Mouse (Mus musculus) frontal cortex, adult 2 months (tissue): ENCODE data around the gene Hmgb1. TPM values are rescaled to one million over a fixed set of nuclear protein-coding genes. Genes with fewer than 3 reads are reported as not detected.

Experiments used
- DNase-seq, 2 experiments: peaks; one replicate each; pipeline ENCODE4 v3.0.0; 2022; ENCODE audit warnings: low spot score in 1 of 2; ENCODE audit errors: extremely low spot score in 1 of 2
- polyA plus RNA-seq: library from polyadenylated mRNA; depleted of rRNA; stranded (reverse); fragments of >200 nt; gene quantifications from 2 replicates; pipeline ENCODE4 v1.2.3, GENCODE M21; 2012

Gene Hmgb1
- polyA plus RNA-seq, 1 experiment: 214 TPM

DNA sequence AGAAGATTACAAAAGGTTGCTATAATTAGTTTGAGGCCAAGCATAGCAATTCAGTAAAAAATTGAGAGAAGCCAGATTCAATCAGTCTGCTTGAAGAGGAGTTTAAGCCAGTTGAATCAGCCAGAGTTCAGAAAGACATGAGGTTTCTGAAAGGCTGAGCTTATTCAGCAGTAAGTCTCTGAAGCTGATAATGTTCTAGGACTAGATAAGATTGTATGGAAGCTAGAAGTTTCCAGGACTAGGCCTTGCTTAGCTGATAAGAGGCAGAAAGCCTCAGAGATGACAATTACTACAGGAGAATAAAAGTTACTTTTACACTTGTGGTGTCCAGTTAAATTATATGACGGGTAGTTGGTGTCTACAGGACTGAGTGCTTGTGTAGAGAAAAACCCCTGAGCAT, 5.9 kb upstream of the Hmgb1 start:
- DNase-seq: no peak

DNA sequence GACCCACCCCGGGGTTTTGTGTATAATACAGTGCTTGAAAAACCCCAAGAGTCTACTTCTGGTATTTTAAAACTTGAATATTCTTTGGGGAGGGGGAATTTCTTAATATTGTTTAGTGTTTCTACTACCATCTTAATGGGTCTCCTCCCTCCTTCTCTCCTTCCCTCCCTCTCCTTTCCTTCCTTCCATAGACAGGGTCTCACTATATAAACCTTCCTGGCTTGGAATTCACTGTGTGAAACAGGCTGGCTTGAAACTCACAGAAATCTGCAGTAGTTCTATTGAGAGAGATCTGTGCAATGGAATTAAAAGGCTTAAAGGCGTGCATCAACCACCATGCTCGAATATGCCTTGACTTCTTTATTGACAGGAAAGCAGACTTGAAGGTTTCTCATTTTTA, 1.5 kb upstream of the Hmgb1 start:
- DNase-seq: no peak

GRCm38 (mm10) chr5:149184844-149185186, 526 bp upstream of the Hmgb1 start:
- DNase-seq: peak in 1 of 2 experiments; percentile 50

DNA sequence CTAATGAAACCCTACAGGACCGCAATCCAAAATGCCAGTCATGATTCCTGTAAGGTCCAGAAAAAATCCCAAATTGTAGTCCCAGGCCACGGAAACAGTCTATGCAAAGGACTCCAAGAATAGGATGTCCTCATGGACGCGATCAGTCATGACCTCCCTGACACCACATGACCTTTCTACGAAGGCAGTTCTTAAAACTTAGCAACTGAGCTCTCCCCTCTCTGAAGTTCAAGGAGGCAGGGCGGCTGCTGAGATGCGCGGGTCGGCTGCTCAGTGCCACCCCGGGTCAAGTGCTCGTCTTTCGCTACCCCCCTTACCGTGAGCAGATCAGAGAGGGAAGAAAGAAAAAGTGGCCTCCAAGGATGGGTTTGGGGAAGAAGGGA, 577 bp downstream of the Hmgb1 start:
- no peak for DNase-seq

GRCm38 (mm10) chr5:149183122-149183521, 1.2 kb downstream of the Hmgb1 start:
- DNase-seq: no peak

DNA sequence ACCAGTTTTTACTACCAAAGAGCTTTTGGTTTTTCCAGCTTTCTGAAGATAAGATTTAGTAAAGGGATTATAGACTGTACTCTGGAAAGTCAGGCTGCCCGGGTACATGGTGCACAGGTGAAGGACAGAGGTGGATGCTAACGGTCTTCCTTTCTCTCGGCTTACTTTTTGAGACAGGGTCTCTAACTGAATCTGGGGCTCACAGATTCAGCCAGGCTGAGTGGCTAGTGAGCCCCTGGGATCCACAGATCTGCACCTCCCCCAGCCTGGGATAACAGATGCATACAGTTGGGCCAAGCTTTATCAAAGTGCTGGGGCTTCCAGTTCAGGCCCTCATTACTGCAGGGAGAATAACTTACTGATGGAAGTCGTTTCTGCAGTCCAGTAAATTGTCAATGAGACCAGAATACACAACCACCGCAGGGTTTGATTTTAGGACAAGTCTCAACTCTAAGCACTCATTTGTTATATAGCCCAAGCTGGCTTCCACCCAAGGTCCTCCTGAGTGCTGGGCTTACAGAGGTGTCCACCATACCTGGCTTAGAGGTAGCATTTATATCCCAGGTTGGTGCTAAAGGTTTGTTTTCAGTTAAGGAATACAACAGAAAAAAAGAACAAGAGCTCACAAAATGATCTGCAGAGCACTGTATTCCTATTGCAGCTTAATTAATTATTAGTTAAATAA, 2.0 kb downstream of the Hmgb1 start:
- no peak for DNase-seq

DNA sequence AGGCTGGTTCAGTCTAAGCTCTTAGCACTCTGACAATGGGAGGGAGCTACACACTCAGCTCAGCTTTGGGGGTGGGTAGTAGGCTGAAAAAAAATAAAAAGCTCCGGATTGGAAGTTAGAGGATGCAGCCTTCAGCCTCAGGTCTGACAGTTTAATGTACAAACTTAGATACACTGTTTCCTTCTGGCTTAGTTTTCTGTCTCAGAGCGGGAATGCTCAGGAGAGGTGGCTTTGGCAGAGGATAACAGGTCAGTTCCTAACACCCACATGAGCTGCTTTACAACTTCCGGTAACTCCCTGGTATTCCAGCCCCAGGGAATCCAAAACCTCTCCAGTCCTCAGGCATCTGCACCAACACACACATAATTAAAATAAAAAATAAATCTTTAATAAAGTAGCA, 4.5 kb downstream of the Hmgb1 start:
- DNase-seq: no peak

GRCm38 (mm10) chr5:149178095-149178494, 6.2 kb downstream of the Hmgb1 start:
- DNase-seq: no peak

DNA sequence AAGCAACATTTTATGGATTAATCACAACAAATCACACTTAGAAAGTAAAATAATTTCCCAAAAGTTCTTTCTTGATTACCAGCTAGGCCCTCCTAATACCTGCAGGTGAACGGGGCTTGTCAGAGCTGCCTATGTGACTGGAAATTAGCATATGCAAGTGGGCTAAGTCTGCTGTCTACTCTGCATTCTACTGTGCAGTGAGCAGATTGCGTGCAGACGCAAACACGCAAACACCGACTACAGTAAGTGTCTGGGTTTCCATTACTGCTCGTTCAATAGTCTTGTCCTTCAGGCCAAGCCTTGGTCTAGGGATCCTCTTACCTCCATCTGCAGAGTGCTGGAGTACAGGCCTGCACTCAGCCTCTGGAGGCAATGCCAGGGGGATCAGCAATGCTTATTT, 8.6 kb downstream of the Hmgb1 start:
- no peak for DNase-seq

DNA sequence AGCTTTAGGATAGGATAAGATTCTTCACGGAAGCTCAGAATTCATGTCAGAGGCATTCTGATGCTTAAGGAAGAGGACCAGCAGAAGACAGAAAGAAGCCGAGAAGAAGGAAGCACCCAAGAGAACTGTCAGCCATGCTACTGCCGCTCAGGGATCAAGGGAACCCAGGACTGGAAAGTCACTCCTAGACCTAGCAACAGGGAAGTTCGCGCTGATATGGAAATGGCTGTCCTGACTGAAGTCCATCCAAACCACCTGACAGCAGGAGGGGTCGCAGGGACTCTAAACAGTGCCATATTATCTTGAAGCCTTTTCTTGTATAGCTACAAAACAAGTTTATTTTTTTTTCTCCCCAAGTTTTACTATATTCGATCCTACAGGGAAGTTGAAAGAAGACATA, 9.8 kb downstream of the Hmgb1 start:
- no peak for DNase-seq

DNA sequence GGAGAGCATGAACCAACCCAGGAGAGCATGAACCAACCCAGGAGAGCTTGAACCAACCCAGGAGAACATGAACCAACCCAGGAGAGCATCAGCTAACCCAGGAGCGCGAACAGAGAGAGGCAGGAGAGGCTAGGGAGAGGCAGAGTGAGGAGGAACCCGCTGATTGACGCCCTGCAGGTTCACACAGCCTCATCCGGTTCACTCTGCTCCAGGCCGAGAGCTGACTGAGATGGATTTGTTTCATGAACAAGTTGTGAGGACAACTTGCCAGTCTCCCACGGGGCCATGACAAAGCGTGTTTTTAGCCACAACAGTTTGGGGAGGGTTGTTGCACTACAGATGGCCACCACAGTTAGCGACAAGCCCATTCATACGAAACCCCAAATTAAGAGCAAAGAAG, 12.0 kb downstream of the Hmgb1 start:
- no peak for DNase-seq

DNA sequence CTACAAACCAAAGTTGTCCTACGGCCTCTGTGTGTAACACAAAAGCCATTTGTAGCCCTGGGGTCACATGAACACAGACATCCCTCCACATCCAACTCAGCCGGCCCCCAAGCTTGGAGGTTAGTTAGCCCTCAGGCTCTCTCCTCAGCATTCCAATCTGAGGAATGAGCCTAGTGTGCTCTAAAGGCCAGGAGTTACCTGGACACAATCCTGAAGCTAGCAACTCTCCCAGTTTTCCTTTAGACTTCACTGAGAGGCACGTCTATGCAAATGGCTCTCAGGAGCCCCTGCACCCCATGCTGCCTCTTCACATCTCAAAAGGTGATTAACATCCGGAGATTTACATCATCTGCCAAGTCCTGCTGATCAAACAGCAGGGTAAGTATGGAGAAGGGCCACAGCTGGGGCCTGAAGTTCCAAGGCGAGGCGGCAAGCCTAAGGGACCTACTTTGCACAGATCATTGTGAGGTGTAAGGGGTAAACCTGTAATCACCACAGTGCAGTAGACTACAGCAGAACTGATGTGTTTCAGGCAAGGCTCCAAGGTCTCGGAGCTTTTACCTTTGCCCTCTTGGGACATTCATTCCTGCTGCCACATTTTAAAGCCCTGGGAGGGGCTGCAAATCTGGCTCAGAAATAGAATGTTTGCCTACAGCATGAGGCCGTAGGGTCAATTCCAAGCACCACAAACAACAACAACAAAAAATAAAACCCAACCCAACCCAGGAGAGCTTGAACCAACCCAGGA, 13.3 kb downstream of the Hmgb1 start:
- DNase-seq: no peak

- DNase-seq: peak in 1 of 2 experiments; percentile 73
These were observed 15.5 kb downstream of the Hmgb1 start for GRCm38 (mm10) chr5:149168816-149169215.

DNA sequence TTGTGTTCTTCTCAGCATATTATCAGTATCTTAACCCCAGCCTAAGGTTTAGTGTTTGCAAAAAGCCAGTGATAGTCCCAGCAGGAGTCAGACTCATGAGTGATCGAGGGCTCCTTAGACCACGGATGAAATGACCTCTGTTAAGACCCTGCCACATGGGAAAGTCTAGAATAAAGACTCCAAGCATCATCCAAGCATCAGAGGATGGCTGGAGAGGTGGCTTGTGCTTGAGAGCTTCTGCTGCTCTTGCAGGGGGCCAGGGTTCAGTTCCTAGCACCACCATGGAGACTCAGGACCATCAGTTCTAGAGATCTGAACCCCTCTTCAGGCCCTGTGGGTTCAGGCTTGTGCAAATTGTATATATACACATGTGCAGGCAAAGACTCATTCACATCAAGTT, 16.2 kb downstream of the Hmgb1 start:
- no peak for DNase-seq

DNA sequence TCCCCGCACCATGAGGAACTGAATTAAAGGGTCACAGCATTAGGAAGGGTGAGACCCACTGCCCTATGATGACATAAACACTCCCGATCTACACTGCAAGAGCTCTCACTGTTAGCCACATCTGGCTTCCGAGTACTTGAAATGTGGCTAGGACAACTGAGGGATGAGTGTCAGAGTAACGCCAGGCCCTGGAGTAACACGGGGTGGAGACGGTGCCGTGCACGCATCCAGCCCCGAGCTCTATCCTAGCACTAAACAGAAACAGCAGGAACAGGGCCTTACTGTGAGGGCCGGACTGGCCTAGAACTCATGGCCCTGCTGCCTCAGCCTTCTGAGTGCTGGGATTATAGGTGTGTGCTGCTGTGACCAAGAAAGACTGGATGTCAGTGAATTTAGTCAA, 18.3 kb downstream of the Hmgb1 start:
- DNase-seq: no peak

GRCm38 (mm10) chr5:149164881-149165280, 19.4 kb downstream of the Hmgb1 start:
- DNase-seq: no peak

DNA sequence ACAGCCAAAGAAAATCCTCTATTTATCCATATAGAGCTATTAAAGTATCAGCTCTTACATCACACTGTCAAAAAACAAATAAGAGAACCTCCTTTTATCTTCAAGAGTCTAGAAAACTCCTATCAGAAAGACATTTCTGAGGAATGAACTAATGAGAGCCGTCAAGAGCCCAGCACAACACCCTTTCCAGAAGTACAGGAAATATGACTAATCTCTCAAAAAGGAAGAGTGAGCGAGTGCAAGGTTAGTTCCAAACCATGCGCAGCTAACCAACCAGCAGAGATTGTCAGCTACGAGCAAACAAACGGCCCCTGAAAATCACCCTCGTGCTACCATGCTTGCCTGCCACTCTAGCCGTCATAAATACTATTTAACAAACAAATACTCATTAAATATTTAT, 21.4 kb downstream of the Hmgb1 start:
- no peak for DNase-seq

- no peak for DNase-seq
These were observed 23.8 kb downstream of the Hmgb1 start for GRCm38 (mm10) chr5:149160469-149160868.

- no peak for DNase-seq
These were observed 25.3 kb downstream of the Hmgb1 start for GRCm38 (mm10) chr5:149159021-149159420.

DNA sequence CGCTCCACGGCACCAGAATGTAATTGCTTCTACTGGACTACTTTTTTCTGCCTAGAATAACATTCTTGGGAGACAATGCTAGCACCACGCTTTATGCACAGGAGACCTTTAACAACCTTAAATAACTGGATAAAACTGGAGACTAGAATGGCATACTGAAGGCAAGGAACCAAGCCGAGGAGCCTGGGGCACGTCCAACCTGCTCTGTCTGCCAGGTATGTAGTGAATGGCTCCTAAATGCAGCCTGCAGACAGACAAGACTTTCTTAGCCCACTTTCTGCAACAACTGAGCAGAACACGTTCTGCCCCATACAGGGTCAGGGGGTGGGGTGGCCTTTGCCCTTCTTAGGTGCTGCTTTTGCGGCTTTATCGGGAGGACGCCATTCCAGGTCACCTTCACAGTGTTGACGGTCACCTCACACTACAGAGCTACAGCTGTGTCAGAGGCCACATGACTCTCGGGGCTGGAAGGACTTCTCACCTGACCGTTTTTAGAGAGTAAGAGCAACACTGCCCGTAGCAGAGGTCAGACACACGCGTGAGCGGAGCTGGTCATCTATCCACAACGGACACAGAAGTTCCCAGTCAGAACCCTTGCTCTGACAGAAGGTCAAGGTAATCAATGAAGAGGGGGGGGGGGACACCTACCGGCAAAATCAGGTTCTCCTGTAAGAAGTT, 27.3 kb downstream of the Hmgb1 start:
- no peak for DNase-seq

GRCm38 (mm10) chr5:149152774-149153155, 31.5 kb downstream of the Hmgb1 start:
- no peak for DNase-seq
